Mouse (Mus musculus): Measurements from ENCODE around the gene Nt5dc2.
A peak's percentile ranks its signal among the peaks of the same experiment; 100 is the strongest.

GRCm38 (mm10) chr14:31130236-31131220, at the start of gene Nt5dc2:
- TF ChIP-seq EP300 (IDR thresholded peaks at IDR 0.05) (no peak), CTCF (IDR thresholded peaks at IDR 0.05) (peak; percentile 37; the same call in 1 of the 2 replicates)

Data from lung, postnatal 0 days (tissue).